In the genomic region with DNA sequence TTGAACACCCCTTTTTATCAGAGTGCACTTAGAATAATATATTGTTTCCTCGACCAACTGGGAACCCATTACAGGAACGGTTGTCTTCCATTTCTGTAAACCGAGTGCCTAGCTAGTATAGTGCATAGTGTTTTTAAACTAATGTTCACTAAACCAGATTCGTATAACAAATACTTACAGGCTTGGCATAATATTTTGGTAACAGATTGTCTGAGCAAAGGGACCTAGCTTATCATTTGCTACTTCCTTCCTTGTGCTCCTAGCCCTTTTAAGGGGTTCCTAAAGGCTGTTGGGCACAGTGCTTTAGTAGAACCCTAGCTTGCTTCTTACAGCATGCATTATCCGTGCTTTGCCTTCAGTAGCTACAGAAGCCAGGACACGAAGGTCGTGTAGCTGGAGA, we compare ENCODE assay signal across 10 mouse cellular contexts. TPM values are rescaled to one million over a fixed set of nuclear protein-coding genes. Genes with fewer than 3 reads are reported as not detected.
DNase-seq lines count a peak whose midpoint lies in the region; ATAC-seq and TF ChIP-seq lines count a peak whose summit lies in the region.
"Had no signal": no experiment of that assay in that cellular context is flagged by ENCODE, and none has a peak within 500 bp of the region (broad histone marks: within the 10 kb centered on the region; RNA-seq: fewer than 3 reads in every experiment).

No protein-coding gene starts in this region.

- H3K27ac ChIP-seq in kidney, embryonic 16.5 days (ENCODE audit: low read length) = 0 out of 2 replicates have a peak overlapping the region, but pooled peaks have one; percentile 31
- H3K27ac ChIP-seq in embryonic facial prominence, embryonic 11.5 days (replicated peaks; ENCODE audit: low read depth, low read length) = peak overlapping the region; percentile 92
- H3K27ac ChIP-seq in forebrain, postnatal 0 days (ENCODE audit: low read depth, low read length) = peak overlapping the region; percentile 69
- peak overlapping the region; percentile 79 for H3K27ac ChIP-seq in midbrain, embryonic 12.5 days (replicated peaks)
- H3K27ac ChIP-seq: heart, adult 2 months had no signal

- no peaks in the 10 kb centered on the region for H3K9me3 ChIP-seq in kidney, embryonic 16.5 days (ENCODE audit: low read length)
- H3K9me3 ChIP-seq in embryonic facial prominence, embryonic 11.5 days (replicated peaks; ENCODE audit: control insufficient read depth, low read length) = no peaks in the 10 kb centered on the region
- no peaks in the 10 kb centered on the region for H3K9me3 ChIP-seq in forebrain, postnatal 0 days (ENCODE audit: low read length)
- no peaks in the 10 kb centered on the region for H3K9me3 ChIP-seq in midbrain, embryonic 12.5 days

- peaks cover 23% of the 10 kb centered on the region for H3K4me1 ChIP-seq in kidney, embryonic 16.5 days (ENCODE audit: insufficient read depth, low read length)
- 0 out of 2 replicates have a peak, but pooled peaks cover 2% of the 10 kb centered on the region for H3K4me1 ChIP-seq in embryonic facial prominence, embryonic 11.5 days (ENCODE audit: control insufficient read depth, insufficient read depth, low read length)
- peaks cover 16% of the 10 kb centered on the region for H3K4me1 ChIP-seq in forebrain, postnatal 0 days (ENCODE audit: insufficient read depth)
- peaks cover 27% of the 10 kb centered on the region for H3K4me1 ChIP-seq in midbrain, embryonic 12.5 days

- H3K27me3 ChIP-seq in kidney, embryonic 16.5 days (ENCODE audit: insufficient read depth, low read length) = no peaks in the 10 kb centered on the region
- no peaks in the 10 kb centered on the region for H3K27me3 ChIP-seq in embryonic facial prominence, embryonic 11.5 days (ENCODE audit: control insufficient read depth, insufficient read depth, low read length)
- no peaks in the 10 kb centered on the region for H3K27me3 ChIP-seq in forebrain, postnatal 0 days (ENCODE audit: insufficient read depth, low read length)
- H3K27me3 ChIP-seq in midbrain, embryonic 12.5 days = 0 out of 2 replicates have a peak, but pooled peaks cover 3% of the 10 kb centered on the region

- ATAC-seq in kidney, embryonic 16.5 days (ENCODE audit: low FRiP score, low TSS enrichment) = no peak
- ATAC-seq in embryonic facial prominence, embryonic 11.5 days (replicated peaks; ENCODE audit: insufficient number of reproducible peaks, low FRiP score, low TSS enrichment, low read depth) = no peak
- no peak for ATAC-seq in forebrain, postnatal 0 days
- no peak for ATAC-seq in midbrain, embryonic 12.5 days (ENCODE audit: low FRiP score, low read depth)

- H3K4me3 ChIP-seq in kidney, embryonic 16.5 days (ENCODE audit: low read length) = no peak overlapping the region
- H3K4me3 ChIP-seq in embryonic facial prominence, embryonic 11.5 days (ENCODE audit: low read depth, low read length) = no peak overlapping the region
- no peak overlapping the region for H3K4me3 ChIP-seq in forebrain, postnatal 0 days (ENCODE audit: low read depth, low read length)
- H3K4me3 ChIP-seq in midbrain, embryonic 12.5 days = no peak overlapping the region
- H3K4me3 ChIP-seq: heart, adult 2 months had no signal

- no peak for TF ChIP-seq CTCF in forebrain, postnatal 0 days (IDR thresholded peaks at IDR 0.05; ENCODE audit: low read depth)

- WGBS in kidney, embryonic 16.5 days = 29% methylated on average over 7 of the region's 7 CpGs
- 29% methylated on average over 7 of the region's 7 CpGs for WGBS in embryonic facial prominence, embryonic 11.5 days
- WGBS in forebrain, postnatal 0 days = 35% methylated on average over 7 of the region's 7 CpGs
- 48% methylated on average over 7 of the region's 7 CpGs for WGBS in midbrain, embryonic 12.5 days

- no peaks in the 10 kb centered on the region for H3K36me3 ChIP-seq in kidney, embryonic 16.5 days (ENCODE audit: insufficient read depth, low read length)
- H3K36me3 ChIP-seq in embryonic facial prominence, embryonic 11.5 days (replicated peaks; ENCODE audit: control insufficient read depth, insufficient read depth, low read depth, low read length) = no peaks in the 10 kb centered on the region
- no peaks in the 10 kb centered on the region for H3K36me3 ChIP-seq in forebrain, postnatal 0 days (ENCODE audit: insufficient read depth)
- no peaks in the 10 kb centered on the region for H3K36me3 ChIP-seq in midbrain, embryonic 12.5 days

- H3K4me2 ChIP-seq in kidney, embryonic 16.5 days (replicated peaks; ENCODE audit: low read depth, low read length) = no peak overlapping the region
- H3K4me2 ChIP-seq in embryonic facial prominence, embryonic 11.5 days (ENCODE audit: low read depth, low read length) = peak overlapping the region; percentile 6; the same call in 1 of the 2 replicates
- H3K4me2 ChIP-seq in forebrain, postnatal 0 days (ENCODE audit: low read depth) = no peak overlapping the region
- no peak overlapping the region for H3K4me2 ChIP-seq in midbrain, embryonic 12.5 days (replicated peaks)

- intact Hi-C loops in gastrocnemius, postnatal 14 days (cut with DNase I; ENCODE audit: low total_unique reads) = no loop called here

- peak overlapping the region; percentile 23; the same call in 1 of the 2 replicates for H3K9ac ChIP-seq in kidney, embryonic 16.5 days (replicated peaks; ENCODE audit: low read length)
- H3K9ac ChIP-seq in embryonic facial prominence, embryonic 11.5 days (replicated peaks; ENCODE audit: low read length) = peak overlapping the region; percentile 35
- no peak overlapping the region for H3K9ac ChIP-seq in forebrain, postnatal 0 days
- no peak overlapping the region for H3K9ac ChIP-seq in midbrain, embryonic 12.5 days (replicated peaks)

- DNase-seq in kidney, adult 8-10 months = no peak
- DNase-seq in embryonic facial prominence, embryonic 11.5 days (ENCODE audit: low spot score) = no peak
- peak; percentile 36 for DNase-seq in forebrain, postnatal 0 days
- DNase-seq in gastrocnemius, postnatal 14 days = no peak
- DNase-seq in layer of hippocampus, adult 18-20 months (ENCODE audit: low spot score in 2 of 2) = no peak
- DNase-seq in gastrocnemius, postnatal 10 days = no peak
- DNase-seq: adrenal gland, adult 8-10 months; heart, adult 2 months had no signal

RNA-seq across cellular contexts. Expression of gene Tmem222, which starts 3.9 kb away (rescaled TPM):
- 90.4 and 97.7 TPM in 2 replicates for polyA plus RNA-seq in kidney, embryonic 16.5 days (2015; fragmentation: Nextera tagmentation; extraction: Ambion mirVana)
- 82.0 and 87.9 TPM in 2 replicates for polyA plus RNA-seq in embryonic facial prominence, embryonic 11.5 days (2014; fragmentation: Nextera tagmentation; extraction: Ambion mirVana)
- total RNA-seq in forebrain, postnatal 0 days (2014; rRNA removed) = 108 and 125 TPM in 2 replicates
- 146 and 157 TPM in 2 replicates for polyA plus RNA-seq in forebrain, postnatal 0 days (2015; fragmentation: Nextera tagmentation; extraction: Ambion mirVana)
- 79.9 and 85.5 TPM in 2 replicates for polyA plus RNA-seq in midbrain, embryonic 12.5 days (2016; fragmentation: Nextera tagmentation; extraction: Ambion mirVana)
- 10 to 100 TPM; 21.1 to 22.6 TPM for total RNA-seq in gastrocnemius, postnatal 14 days (2021)
- 10 to 100 TPM; 92.1 to 96.1 TPM for total RNA-seq in layer of hippocampus, adult 18-20 months (2021)
- 10 to 100 TPM; 23.6 to 25.9 TPM for total RNA-seq in gastrocnemius, postnatal 10 days (2021)

RNA-seq across cellular contexts. Expression of gene Sytl1, which starts 18.6 kb away (rescaled TPM):
- polyA plus RNA-seq in kidney, embryonic 16.5 days (2015; fragmentation: Nextera tagmentation; extraction: Ambion mirVana) = 1.1 and 1.5 TPM in 2 replicates
- 1.1 and 1.2 TPM in 2 replicates for polyA plus RNA-seq in embryonic facial prominence, embryonic 11.5 days (2014; fragmentation: Nextera tagmentation; extraction: Ambion mirVana)
- total RNA-seq in forebrain, postnatal 0 days (2014; rRNA removed) = 0.69 TPM in 1 of 2 replicates, not detected in the other
- polyA plus RNA-seq in forebrain, postnatal 0 days (2015; fragmentation: Nextera tagmentation; extraction: Ambion mirVana) = 0.14 and 0.52 TPM in 2 replicates
- polyA plus RNA-seq in midbrain, embryonic 12.5 days (2016; fragmentation: Nextera tagmentation; extraction: Ambion mirVana) = 1.3 and 1.8 TPM in 2 replicates
- under 1 TPM; 0.49 to 0.62 TPM for total RNA-seq in gastrocnemius, postnatal 14 days (2021)
- total RNA-seq in layer of hippocampus, adult 18-20 months (2021) = 1 to 10 TPM in 1 of 2 experiments, under 1 TPM in 1; 0.68 to 1.6 TPM
- 1 to 10 TPM; 1.1 to 1.4 TPM for total RNA-seq in gastrocnemius, postnatal 10 days (2021)

RNA-seq across cellular contexts. Expression of gene Map3k6, which starts 40.9 kb away (rescaled TPM):
- polyA plus RNA-seq in kidney, embryonic 16.5 days (2015; fragmentation: Nextera tagmentation; extraction: Ambion mirVana) = 3.8 TPM in 2 replicates
- 1.8 and 1.9 TPM in 2 replicates for polyA plus RNA-seq in embryonic facial prominence, embryonic 11.5 days (2014; fragmentation: Nextera tagmentation; extraction: Ambion mirVana)
- total RNA-seq in forebrain, postnatal 0 days (2014; rRNA removed) = 4.7 and 7.2 TPM in 2 replicates
- 4.3 and 4.4 TPM in 2 replicates for polyA plus RNA-seq in forebrain, postnatal 0 days (2015; fragmentation: Nextera tagmentation; extraction: Ambion mirVana)
- polyA plus RNA-seq in midbrain, embryonic 12.5 days (2016; fragmentation: Nextera tagmentation; extraction: Ambion mirVana) = 1.9 and 2.8 TPM in 2 replicates
- total RNA-seq in gastrocnemius, postnatal 14 days (2021) = 10 to 100 TPM in 1 of 2 experiments, 1 to 10 TPM in 1; 4.0 to 15.3 TPM
- total RNA-seq in layer of hippocampus, adult 18-20 months (2021) = 1 to 10 TPM; 5.6 to 6.9 TPM
- total RNA-seq in gastrocnemius, postnatal 10 days (2021) = 1 to 10 TPM; 2.1 to 5.5 TPM

Comparison
In these comparisons a context has a peak if more than half of its experiments do, and no peak if none do; other contexts are left out.
1. H3K27ac ChIP-seq: peak in every context shown above with its lines; median percentile 92 in embryonic facial prominence, embryonic 11.5 days; 79 in midbrain, embryonic 12.5 days; 69 in forebrain, postnatal 0 days; 31 in kidney, embryonic 16.5 days.
2. H3K9ac ChIP-seq: peak in kidney, embryonic 16.5 days (single experiment) and embryonic facial prominence, embryonic 11.5 days (single experiment); none in forebrain, postnatal 0 days (single experiment) and midbrain, embryonic 12.5 days (single experiment).